Mouse (Mus musculus): Measurements from ENCODE around the gene Wnk1.
A peak's percentile ranks its signal among the peaks of the same experiment; 100 is the strongest.

The Wnk1 gene

DNA sequence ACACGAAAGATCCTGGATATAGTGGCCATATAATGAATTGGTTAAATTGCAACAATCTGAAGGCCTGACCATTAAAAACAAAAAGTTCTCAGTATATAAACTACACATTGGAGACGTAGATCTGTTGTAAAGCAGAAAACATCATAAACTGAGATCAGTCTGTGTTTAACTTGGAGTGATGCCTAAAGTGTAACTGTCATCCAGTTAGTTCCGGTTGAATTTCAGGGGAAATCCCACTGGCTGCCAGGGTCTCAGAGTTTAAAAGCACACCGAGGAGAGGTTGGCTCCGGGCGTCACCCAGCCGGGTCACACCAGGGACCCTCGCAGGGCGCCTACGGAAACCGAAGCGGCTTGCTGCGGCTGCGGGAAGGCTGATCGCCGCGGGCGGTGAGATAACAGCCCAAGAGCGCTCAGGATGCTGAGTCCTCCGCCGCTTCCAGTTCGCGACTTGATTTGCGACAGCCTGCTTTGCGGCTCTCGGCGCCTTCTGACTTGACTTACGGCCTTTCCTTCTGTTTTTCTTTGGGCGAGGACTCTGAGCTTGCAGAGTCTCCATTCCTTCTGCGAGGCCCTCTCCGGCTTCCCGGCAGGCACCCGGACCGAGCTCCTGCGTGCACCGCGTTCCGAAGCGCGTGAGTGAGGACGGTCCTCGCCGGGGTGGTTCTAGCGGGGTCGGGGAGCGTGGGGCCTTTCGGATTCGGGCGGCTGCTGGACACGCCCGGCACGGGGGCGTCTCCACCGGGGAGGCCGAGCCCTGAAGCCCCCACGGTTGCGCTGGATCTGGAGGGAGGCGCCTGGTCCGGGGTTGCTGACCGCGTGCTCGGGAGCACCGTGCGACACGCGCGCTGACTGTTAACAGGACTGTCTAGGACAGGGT is 136.0 kb downstream of the Wnk1 start, which contains the start of gene Rad52:
Gene Rad52, plus strand, starts transcription at position 495 of the 877 bp plus-strand sequence.
- DNase-seq, result peak; percentile 92

DNA sequence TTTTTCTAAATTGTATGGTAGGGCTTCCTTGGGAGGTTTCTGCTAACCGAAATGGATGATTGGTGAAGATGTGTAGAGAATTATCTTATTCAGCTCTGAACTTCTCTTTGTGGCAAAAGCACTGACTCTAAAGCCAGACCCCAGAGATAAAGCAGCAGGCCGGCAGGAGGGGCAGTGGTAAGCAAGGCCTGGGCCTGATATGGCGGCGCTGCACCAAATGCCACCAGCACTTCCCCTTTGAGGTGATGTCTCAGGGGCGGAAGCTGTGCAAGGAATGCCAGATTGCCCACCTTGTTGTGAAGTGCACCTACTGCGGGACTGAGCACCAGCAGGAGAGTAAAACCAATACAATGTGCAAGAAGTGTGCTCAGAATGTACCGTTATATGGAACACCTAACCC is 145.8 kb downstream of the Wnk1 start:
- DNase-seq, result no peak

DNA sequence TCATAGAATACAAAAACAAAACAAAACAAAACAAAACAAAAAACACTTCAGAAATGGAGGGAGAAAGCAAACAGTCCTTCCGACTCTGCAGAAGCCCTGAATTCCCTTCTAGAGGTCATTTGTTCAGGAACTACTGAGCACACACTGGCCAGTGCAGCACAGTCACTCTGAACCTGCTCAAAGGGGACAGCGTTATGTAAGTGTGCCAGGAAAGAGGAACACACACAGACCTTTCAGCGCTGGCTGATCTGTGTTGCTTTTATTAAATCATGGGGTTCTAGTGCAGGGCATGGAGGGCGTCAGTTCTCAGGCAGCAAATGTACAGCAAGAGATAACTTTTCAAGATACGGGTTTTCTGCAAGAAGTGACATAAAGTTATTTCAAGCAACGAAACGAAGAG is 155.3 kb downstream of the Wnk1 start:
- DNase-seq, result no peak

All from lung, postnatal 10 days (tissue).